Mouse (Mus musculus) bone marrow macrophage, adult 2 months (primary cell): ENCODE results near the gene Hoxd13.

ENCODE experiments used
- CTCF ChIP-seq: IDR thresholded peaks from 2 replicates; pipeline ENCODE4 v1.5.1; 2012; ENCODE audit warnings: low read depth, mild to moderate bottlenecking, low read length, moderate library complexity
- POLR2A ChIP-seq: IDR thresholded peaks from 2 replicates; pipeline ENCODE4 v1.6.1; 2012; ENCODE audit warnings: mild to moderate bottlenecking, low read depth, low read length, borderline replicate concordance

DNA sequence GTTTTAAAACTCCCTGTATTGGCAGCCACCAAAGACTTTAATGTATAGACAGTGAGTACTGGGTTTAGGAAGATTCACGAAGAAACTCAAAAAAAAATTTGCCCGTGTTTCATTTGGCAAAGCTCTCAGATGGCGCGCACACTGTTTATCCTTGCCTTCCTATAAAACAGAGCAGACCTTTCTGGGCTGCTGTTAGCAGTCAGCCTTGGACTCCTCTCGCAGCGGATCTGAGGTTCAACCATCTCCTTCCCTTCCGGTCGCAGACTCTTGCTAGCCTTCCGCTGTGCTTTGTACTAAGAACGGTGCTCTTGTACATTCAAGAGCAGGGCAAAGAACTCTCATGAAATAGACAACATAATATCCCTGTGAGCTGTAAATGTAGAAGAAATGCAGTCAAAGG is 47.7 kb upstream of the Hoxd13 start:
- TF ChIP-seq CTCF (no peak), POLR2A (no peak)
